Mouse (Mus musculus) hindbrain, embryonic 10.5 days (tissue): ENCODE results near the gene Kcna4. TPM values are rescaled to one million over a fixed set of nuclear protein-coding genes. Genes with fewer than 3 reads are reported as not detected.

Source experiments
- DNase-seq: peaks from one replicate; pipeline ENCODE4 v3.0.0-alpha.2; 2017; ENCODE audit warnings: low spot score
- H3K27ac ChIP-seq: fragments of 300-500 bp; sonication (generic); 2 replicates; pipeline ENCODE4 v1.5.1; 2016; ENCODE audit warnings: mild to moderate bottlenecking, moderate library complexity
- H3K27me3 ChIP-seq: fragments of 300-500 bp; sonication (generic); 2 replicates; pipeline ENCODE4 v1.6.1; 2016; ENCODE audit warnings: mild to moderate bottlenecking; ENCODE audit not compliant: poor library complexity, insufficient read depth, severe bottlenecking
- H3K36me3 ChIP-seq: fragments of 300-500 bp; sonication (generic); 2 replicates; pipeline ENCODE4 v1.6.1; 2016; ENCODE audit warnings: mild to moderate bottlenecking, moderate library complexity
- H3K4me1 ChIP-seq: fragments of 300-500 bp; sonication (generic); replicated peaks from 2 replicates; pipeline ENCODE4 v1.6.1; 2016; ENCODE audit warnings: mild to moderate bottlenecking
- H3K4me3 ChIP-seq: fragments of 300-500 bp; sonication (generic); 2 replicates; pipeline ENCODE4 v1.5.1; 2016; ENCODE audit warnings: mild to moderate bottlenecking, moderate library complexity
- H3K9me3 ChIP-seq: fragments of 300-500 bp; sonication (generic); 2 replicates; pipeline ENCODE4 v1.6.1; 2016; ENCODE audit warnings: mild to moderate bottlenecking, moderate library complexity
- WGBS: fragments of 180-500 bp; shearing (Covaris S2); methylation state at CpG from one replicate; pipeline ENCODE4 v1.1.7; 2016; 5-methylcytosine and 5-hydroxymethylcytosine counted together
- polyA plus RNA-seq: library from polyadenylated mRNA; unstranded; fragments of >200 nt; fragmentation: Nextera tagmentation; extraction: Ambion mirVana; gene quantifications from 2 replicates; pipeline ENCODE4 v1.2.1, GENCODE M21; 2016

The Kcna4 gene
- polyA plus RNA-seq, 1 experiment from 2014 or later: 0.14 TPM

DNA sequence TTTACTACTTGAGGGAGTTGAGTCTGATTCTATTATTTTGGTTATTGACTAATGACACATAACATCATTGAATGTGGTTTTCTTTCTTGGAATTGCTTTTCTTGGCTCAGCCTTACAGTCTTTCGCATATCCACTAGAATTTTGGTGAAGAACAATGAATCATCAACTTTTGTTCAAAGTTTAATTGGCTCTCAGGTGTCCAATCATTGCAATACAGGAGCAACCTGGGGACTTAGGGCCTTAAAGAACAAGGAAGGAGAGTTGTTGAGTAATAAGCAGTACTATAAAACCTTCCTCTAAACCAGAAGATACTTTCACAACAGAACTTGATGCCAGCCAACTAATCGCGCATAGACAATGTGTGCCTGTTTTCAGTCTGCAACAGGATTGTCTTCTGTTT, 36.8 kb downstream of the Kcna4 start:
- no peaks in the 10 kb centered on the region for H3K27me3 ChIP-seq
- H3K4me3 ChIP-seq: no peak overlapping the region
- WGBS: 90% methylated on average over 3 of the region's 3 CpGs
- DNase-seq: no peak
- H3K27ac ChIP-seq: no peak overlapping the region
- H3K9me3 ChIP-seq: no peaks in the 10 kb centered on the region
- H3K4me1 ChIP-seq: no peaks in the 10 kb centered on the region
- no peaks in the 10 kb centered on the region for H3K36me3 ChIP-seq

DNA sequence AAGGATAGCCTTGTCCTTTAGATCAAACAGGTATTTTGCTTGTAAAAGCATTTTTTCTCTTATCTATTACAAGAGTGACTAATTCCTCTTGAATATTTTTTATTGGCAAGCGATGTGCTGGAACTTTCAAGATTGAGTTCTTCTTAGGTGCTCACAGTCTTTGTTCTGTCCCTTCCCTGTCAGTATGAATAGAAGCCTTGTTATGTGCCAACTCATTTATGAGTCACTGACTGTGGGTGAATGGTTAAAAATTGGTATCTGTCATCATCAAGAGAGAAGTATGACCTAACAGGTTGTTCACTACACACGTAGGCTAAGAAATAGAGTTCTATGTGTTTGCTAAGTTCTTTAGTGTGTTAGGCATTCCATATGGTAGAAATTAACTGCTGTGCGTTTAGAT, 50.9 kb downstream of the Kcna4 start:
- 84% methylated on average over 3 of the region's 3 CpGs for WGBS
- H3K36me3 ChIP-seq: no peaks in the 10 kb centered on the region
- H3K4me3 ChIP-seq: no peak overlapping the region
- no peak overlapping the region for H3K27ac ChIP-seq
- H3K9me3 ChIP-seq: no peaks in the 10 kb centered on the region
- no peaks in the 10 kb centered on the region for H3K4me1 ChIP-seq
- no peak for DNase-seq
- H3K27me3 ChIP-seq: no peaks in the 10 kb centered on the region

DNA sequence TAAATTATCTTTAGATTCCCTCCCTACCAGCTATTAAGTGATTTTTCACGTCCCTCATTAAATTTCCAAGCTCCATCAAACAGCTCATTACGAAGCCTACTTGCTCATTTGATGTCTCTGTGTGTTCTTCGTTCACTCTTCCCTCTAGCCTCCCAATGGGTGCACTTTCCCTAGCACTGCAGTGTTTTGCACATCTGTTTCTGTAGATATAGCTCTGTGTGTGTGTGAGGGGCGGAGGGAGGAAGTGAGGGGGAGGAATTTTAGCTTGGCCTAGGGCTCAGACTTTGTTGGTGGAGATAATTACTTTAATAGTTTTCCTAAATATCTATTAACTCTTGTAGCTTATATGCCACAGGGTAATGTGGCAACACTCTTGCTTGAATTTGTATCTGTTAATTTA, 54.4 kb downstream of the Kcna4 start:
- DNase-seq: no peak
- no peak overlapping the region for H3K27ac ChIP-seq
- no peak overlapping the region for H3K4me3 ChIP-seq
- no peaks in the 10 kb centered on the region for H3K4me1 ChIP-seq
- 83% methylated on average over 4 of the region's 4 CpGs for WGBS
- no peaks in the 10 kb centered on the region for H3K27me3 ChIP-seq
- no peaks in the 10 kb centered on the region for H3K9me3 ChIP-seq
- H3K36me3 ChIP-seq: no peaks in the 10 kb centered on the region

DNA sequence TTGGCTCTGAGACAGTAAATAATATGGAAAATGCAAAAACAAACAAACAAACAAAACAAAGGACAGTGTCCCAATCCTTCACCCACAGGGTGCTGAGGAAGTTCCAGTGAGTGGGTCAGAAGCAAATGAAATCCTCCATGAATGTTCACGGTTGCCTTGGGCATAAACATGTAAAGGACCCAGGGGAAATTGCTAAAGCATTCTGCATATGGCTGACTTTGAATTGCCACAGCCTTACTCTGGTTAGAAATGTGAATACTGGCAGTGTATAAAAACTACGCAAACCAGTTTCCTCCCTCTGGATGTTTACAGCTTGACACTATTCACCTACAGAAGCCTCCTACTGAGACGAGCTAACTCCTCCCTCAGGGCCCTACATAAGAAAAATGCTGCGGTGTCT, 54.9 kb downstream of the Kcna4 start:
- no peaks in the 10 kb centered on the region for H3K27me3 ChIP-seq
- no peak for DNase-seq
- 79% methylated on average over 4 of the region's 4 CpGs for WGBS

More for the DNA sequence above, 54.9 kb downstream of the Kcna4 start:
- no peak overlapping the region for H3K4me3 ChIP-seq
- H3K27ac ChIP-seq: no peak overlapping the region
- no peaks in the 10 kb centered on the region for H3K4me1 ChIP-seq
- no peaks in the 10 kb centered on the region for H3K9me3 ChIP-seq
- H3K36me3 ChIP-seq: no peaks in the 10 kb centered on the region

Other genes with a start within 250 kb of the Kcna4 start
- gene Fshb, start 231.0 kb upstream of the Kcna4 start, polyA plus RNA-seq: not detected in 2 replicates